Mouse (Mus musculus) midbrain, postnatal 0 days (tissue): ENCODE results near the gene Orm2. TPM values are rescaled to one million over a fixed set of nuclear protein-coding genes. Genes with fewer than 3 reads are reported as not detected.

Experiments
- ATAC-seq: fragments of 200-750 bp; cut with Nextera tagmentation; 2 replicates; pipeline ENCODE4 v1.8.0; 2017; ENCODE audit warnings: moderate number of reproducible peaks, mild to moderate bottlenecking, moderate TSS enrichment, moderate library complexity; ENCODE audit not compliant: low FRiP score
- DNase-seq: peaks from one replicate; pipeline ENCODE4 v3.0.0-alpha.2; 2015; ENCODE audit warnings: low spot score
- H3K27ac ChIP-seq: fragments of 300-500 bp; sonication (generic); 2 replicates; pipeline ENCODE4 v1.5.1; 2014; ENCODE audit warnings: low read depth, mild to moderate bottlenecking, low read length, mixed read lengths
- H3K27me3 ChIP-seq: fragments of 300-500 bp; sonication (generic); 2 replicates; pipeline ENCODE4 v1.6.1; 2014; ENCODE audit warnings: low read length, control low read depth, mixed read lengths; ENCODE audit not compliant: insufficient read depth
- H3K36me3 ChIP-seq: fragments of 300-500 bp; sonication (generic); 2 replicates; pipeline ENCODE4 v1.6.1; 2014; ENCODE audit warnings: low read length, control low read depth, mixed read lengths; ENCODE audit not compliant: insufficient read depth
- H3K4me1 ChIP-seq: fragments of 300-500 bp; sonication (generic); 2 replicates; pipeline ENCODE4 v1.6.1; 2014; ENCODE audit warnings: mild to moderate bottlenecking, control low read depth, antibody characterized with exemption, low read length, mixed read lengths; ENCODE audit not compliant: insufficient read depth
- H3K4me2 ChIP-seq: fragments of 300-500 bp; sonication (generic); 2 replicates; pipeline ENCODE4 v1.6.1; 2014; ENCODE audit warnings: low read depth, mild to moderate bottlenecking, low read length, mixed read lengths; ENCODE audit not compliant: poor library complexity, severe bottlenecking
- H3K4me3 ChIP-seq: fragments of 300-500 bp; sonication (generic); 2 replicates; pipeline ENCODE4 v1.5.1; 2014; ENCODE audit warnings: low read depth, mild to moderate bottlenecking, low read length, moderate library complexity
- H3K9ac ChIP-seq: fragments of 300-500 bp; sonication (generic); replicated peaks from 2 replicates; pipeline ENCODE4 v1.6.1; 2014; ENCODE audit warnings: mild to moderate bottlenecking, low read length, moderate library complexity, mixed read lengths; ENCODE audit not compliant: poor library complexity, severe bottlenecking
- H3K9me3 ChIP-seq: fragments of 300-500 bp; sonication (generic); 2 replicates; pipeline ENCODE4 v1.6.1; 2016; ENCODE audit warnings: low read length, control low read depth
- CTCF ChIP-seq: IDR thresholded peaks from 2 replicates; pipeline ENCODE4 v1.5.1; 2016; ENCODE audit warnings: antibody characterized with exemption, mild to moderate bottlenecking
- WGBS: fragments of 180-500 bp; shearing (Covaris S2); extraction: QIAGEN DNeasy Blood & Tissue Kit; methylation state at CpG from one replicate; pipeline ENCODE4 v1.1.7; 2014; 5-methylcytosine and 5-hydroxymethylcytosine counted together
- polyA plus RNA-seq: library from polyadenylated mRNA; unstranded; fragments of >200 nt; fragmentation: Nextera tagmentation; extraction: Ambion mirVana; gene quantifications from 2 replicates; pipeline ENCODE4 v1.2.1, GENCODE M21; 2015
- total RNA-seq: library from RNA; depleted of rRNA; stranded (reverse); fragments of >200 nt; gene quantifications from 2 replicates; pipeline ENCODE4 v1.2.3, GENCODE M21; 2014

The Orm2 gene
- total and polyA plus RNA-seq, 2 experiments from 2014 or later = not detected

DNA sequence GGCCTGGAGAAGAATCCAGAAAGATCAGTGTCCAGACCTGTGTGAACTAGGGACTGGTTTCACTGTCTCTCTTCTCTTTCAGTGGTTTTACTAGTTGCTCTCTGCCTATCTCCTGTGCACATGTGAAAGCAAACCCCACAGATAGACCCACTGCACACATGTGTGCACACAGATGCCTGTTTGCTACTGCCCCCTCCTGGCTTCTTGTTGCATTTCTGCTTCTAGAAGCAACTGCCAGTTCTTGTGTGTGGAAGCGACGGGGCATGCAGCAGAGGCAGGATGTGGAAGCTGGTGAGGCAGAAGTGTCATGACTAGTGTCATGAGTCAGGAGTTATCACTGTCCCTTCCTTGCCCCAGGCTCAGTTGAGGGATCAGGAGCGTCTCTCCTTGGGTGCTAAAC, 9.6 kb downstream of the Orm2 start:
- DNase-seq = peak; percentile 63
- H3K9ac ChIP-seq = no peak overlapping the region
- H3K27me3 ChIP-seq = no peaks in the 10 kb centered on the region
- peak; percentile 72 for TF ChIP-seq CTCF
- WGBS = 55% methylated on average over 3 of the region's 3 CpGs
- no peaks in the 10 kb centered on the region for H3K4me1 ChIP-seq
- no peak overlapping the region for H3K4me3 ChIP-seq
- ATAC-seq = no peak
- no peak overlapping the region for H3K27ac ChIP-seq
- H3K36me3 ChIP-seq = no peaks in the 10 kb centered on the region
- no peaks in the 10 kb centered on the region for H3K9me3 ChIP-seq
- H3K4me2 ChIP-seq = no peak overlapping the region

DNA sequence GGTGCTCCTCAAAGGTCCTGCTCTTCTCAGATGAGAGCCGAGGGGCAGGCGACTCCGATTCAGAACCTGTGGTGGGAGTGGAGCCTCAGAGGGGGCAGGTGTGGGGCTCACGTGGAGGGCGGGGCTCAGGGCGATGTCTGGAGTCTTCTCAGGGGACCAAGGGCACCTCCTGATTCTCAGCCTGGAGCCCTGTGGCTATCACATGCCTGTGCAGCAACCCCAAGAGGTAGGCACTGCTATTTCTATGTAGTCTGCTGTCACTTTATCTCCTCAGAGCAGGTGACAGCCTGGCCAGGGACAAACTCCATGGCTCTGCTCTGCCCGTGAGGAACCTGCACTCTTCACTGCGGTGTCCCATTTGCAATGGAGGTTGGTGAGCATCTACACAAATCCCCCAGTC, 11.2 kb downstream of the Orm2 start:
- ATAC-seq = no peak
- Histone ChIP-seq H3K27me3 (no peaks in the 10 kb centered on the region), H3K9me3 (no peaks in the 10 kb centered on the region), H3K36me3 (no peaks in the 10 kb centered on the region), H3K4me2 (no peak overlapping the region), H3K27ac (no peak overlapping the region), H3K4me3 (no peak overlapping the region), H3K4me1 (no peaks in the 10 kb centered on the region), H3K9ac (no peak overlapping the region)
- no peak for DNase-seq
- over 99% methylated on average over 8 of the region's 8 CpGs for WGBS
- TF ChIP-seq CTCF = no peak

- no peak overlapping the region for H3K4me3 ChIP-seq
- H3K4me1 ChIP-seq = no peaks in the 10 kb centered on the region
- H3K9me3 ChIP-seq = no peaks in the 10 kb centered on the region
- TF ChIP-seq CTCF = no peak
- H3K27me3 ChIP-seq = no peaks in the 10 kb centered on the region
- no peak overlapping the region for H3K9ac ChIP-seq
- DNase-seq (no peak), ATAC-seq (no peak)
- no peak overlapping the region for H3K4me2 ChIP-seq
- WGBS = 92% methylated on average over 12 of the region's 12 CpGs
- H3K36me3 ChIP-seq = no peaks in the 10 kb centered on the region; the same call in 1 of the 2 replicates
- H3K27ac ChIP-seq = no peak overlapping the region
These were observed 12.1 kb downstream of the Orm2 start for GRCm38 (mm10) chr4:63374331-63374730.

DNA sequence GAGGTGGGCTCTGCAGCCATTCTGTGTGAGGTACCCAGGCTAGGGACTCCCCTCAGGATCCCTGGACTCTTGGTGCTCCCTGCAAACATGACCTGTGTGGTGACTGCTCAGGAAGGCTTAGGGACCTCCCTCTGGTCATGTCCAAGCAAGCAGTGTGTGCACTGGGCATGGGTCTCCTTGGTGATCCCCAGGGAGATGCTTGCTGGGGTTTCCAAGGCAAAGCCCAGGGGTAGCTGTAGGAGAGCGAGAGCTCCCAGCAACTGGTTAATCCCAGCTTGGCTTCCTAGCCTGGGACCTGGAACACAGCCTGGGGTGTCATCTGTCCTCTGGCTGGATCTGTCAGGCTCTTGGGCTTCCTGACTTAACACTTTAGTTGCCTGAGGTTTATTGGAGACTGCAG, 13.1 kb downstream of the Orm2 start:
- WGBS = 71% methylated on average over 1 of the region's 1 CpGs
- no peak overlapping the region for H3K27ac ChIP-seq
- no peaks in the 10 kb centered on the region for H3K27me3 ChIP-seq
- peak; percentile 67 for DNase-seq
- H3K4me2 ChIP-seq = no peak overlapping the region
- peak; percentile 44; the same call in 1 of the 2 replicates for ATAC-seq
- H3K9ac ChIP-seq = no peak overlapping the region
- H3K36me3 ChIP-seq = peaks cover 8% of the 10 kb centered on the region; the same call in 1 of the 2 replicates
- H3K4me1 ChIP-seq = no peaks in the 10 kb centered on the region
- no peak for TF ChIP-seq CTCF
- no peak overlapping the region for H3K4me3 ChIP-seq
- no peaks in the 10 kb centered on the region for H3K9me3 ChIP-seq

- Histone ChIP-seq H3K9me3 (no peaks in the 10 kb centered on the region), H3K27ac (no peak overlapping the region), H3K4me2 (no peak overlapping the region), H3K27me3 (no peaks in the 10 kb centered on the region), H3K36me3 (peaks cover 9% of the 10 kb centered on the region; the same call in 1 of the 2 replicates), H3K4me1 (no peaks in the 10 kb centered on the region), H3K9ac (no peak overlapping the region), H3K4me3 (no peak overlapping the region)
- TF ChIP-seq CTCF = peak; percentile 50; the same call in 1 of the 2 replicates
- ATAC-seq (no peak), DNase-seq (no peak)
- WGBS = 68% methylated on average over 7 of the region's 7 CpGs
These were observed 15.2 kb downstream of the Orm2 start for GRCm38 (mm10) chr4:63377483-63377882.

- H3K9ac ChIP-seq = no peak overlapping the region
- H3K9me3 ChIP-seq = no peaks in the 10 kb centered on the region
- DNase-seq (no peak), ATAC-seq (no peak)
- no peaks in the 10 kb centered on the region for H3K27me3 ChIP-seq
- peaks cover 9% of the 10 kb centered on the region for H3K36me3 ChIP-seq
- no peak for TF ChIP-seq CTCF
- H3K4me1 ChIP-seq = no peaks in the 10 kb centered on the region
- H3K4me2 ChIP-seq = no peak overlapping the region
- no peak overlapping the region for H3K4me3 ChIP-seq
- WGBS = 96% methylated on average over 4 of the region's 4 CpGs
- H3K27ac ChIP-seq = no peak overlapping the region
These were observed 20.6 kb downstream of the Orm2 start for GRCm38 (mm10) chr4:63382676-63383369.
